Mouse (Mus musculus) E14TG2a.4 (cell line): ENCODE measurements around the gene Shkbp1.

Source experiments
- H3K27me3 ChIP-seq: 2 replicates; pipeline ENCODE4 v1.6.1; 2014; ENCODE audit warnings: low read length, control low read depth; ENCODE audit not compliant: insufficient read depth
- H3K36me3 ChIP-seq: 2 replicates; pipeline ENCODE4 v1.6.1; 2014; ENCODE audit warnings: low read length, control low read depth; ENCODE audit not compliant: insufficient read depth
- H3K4me1 ChIP-seq: replicated peaks from 2 replicates; pipeline ENCODE4 v1.6.1; 2014; ENCODE audit warnings: low read depth, low read length, control low read depth
- H3K4me3 ChIP-seq: replicated peaks from 2 replicates; pipeline ENCODE4 v1.5.1; 2014; ENCODE audit warnings: mild to moderate bottlenecking, low read length
- H3K9me3 ChIP-seq: 2 replicates; pipeline ENCODE4 v1.6.1; 2014; ENCODE audit warnings: low read length, control low read depth
- CTCF ChIP-seq: conservative IDR thresholded peaks from 2 replicates; pipeline ENCODE4 v1.5.1; 2014; ENCODE audit warnings: low read length
- NANOG ChIP-seq: IDR thresholded peaks from 2 replicates; pipeline ENCODE4 v1.6.1; 2014; ENCODE audit warnings: borderline replicate concordance, low read length, mixed read lengths
- POU5F1 ChIP-seq: IDR thresholded peaks from 2 replicates; pipeline ENCODE4 v1.6.1; 2014; ENCODE audit warnings: low read length, borderline replicate concordance

Shkbp1 gene

DNA sequence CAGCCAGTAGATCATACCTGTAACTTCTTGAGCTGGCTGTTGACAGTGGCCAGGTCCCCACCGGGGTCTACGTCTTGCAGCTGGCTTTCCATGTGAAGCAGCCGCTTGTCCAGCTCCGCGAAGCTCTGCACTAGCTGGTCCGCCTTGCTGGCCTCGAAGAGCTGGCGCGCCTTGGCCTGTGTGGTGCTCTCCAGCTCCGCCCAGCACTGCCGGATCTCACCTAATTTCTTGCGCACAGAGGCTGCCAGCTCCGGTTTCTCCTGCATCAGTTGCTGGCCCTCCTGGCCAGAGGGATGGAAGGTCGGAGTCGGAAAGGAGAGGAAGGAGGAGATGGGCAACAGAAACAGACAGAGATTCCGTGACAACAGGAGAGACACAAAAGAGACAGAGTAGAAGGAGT lies 35.6 kb upstream of the Shkbp1 start:
- TF ChIP-seq NANOG: no peak
- no peak for TF ChIP-seq POU5F1
- no peak for TF ChIP-seq CTCF
- peak overlapping the region; percentile 14; the same call in 1 of the 2 replicates for H3K4me3 ChIP-seq
- no peaks in the 10 kb centered on the region for H3K9me3 ChIP-seq
- peaks cover 37% of the 10 kb centered on the region for H3K4me1 ChIP-seq
- no peaks in the 10 kb centered on the region for H3K27me3 ChIP-seq
- peaks cover 31% of the 10 kb centered on the region for H3K36me3 ChIP-seq

DNA sequence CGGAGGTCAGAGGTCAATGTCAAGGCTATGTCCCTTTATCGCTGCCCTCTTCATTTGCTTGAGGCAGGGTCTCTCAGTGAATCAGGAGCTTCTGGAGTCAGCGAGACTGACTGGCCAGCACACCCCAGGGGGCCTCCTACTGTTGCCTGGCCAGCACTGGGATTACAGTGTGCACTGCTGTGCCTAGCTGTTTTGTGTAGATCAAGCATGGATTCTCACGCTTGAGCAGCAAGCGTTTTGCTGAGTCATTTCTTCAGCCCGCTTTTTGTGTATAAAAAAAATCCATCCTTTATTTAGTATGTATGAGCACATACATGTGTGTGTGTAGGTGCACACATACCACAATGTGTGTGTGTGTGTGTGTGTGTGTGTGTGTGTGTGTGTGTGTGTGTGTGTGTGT lies 33.4 kb upstream of the Shkbp1 start:
- Histone ChIP-seq H3K4me3 (no peak overlapping the region), H3K27me3 (no peaks in the 10 kb centered on the region), H3K4me1 (peaks cover 40% of the 10 kb centered on the region), H3K36me3 (peaks cover 32% of the 10 kb centered on the region), H3K9me3 (no peaks in the 10 kb centered on the region)
- no peak for TF ChIP-seq NANOG
- no peak for TF ChIP-seq CTCF
- no peak for TF ChIP-seq POU5F1

DNA sequence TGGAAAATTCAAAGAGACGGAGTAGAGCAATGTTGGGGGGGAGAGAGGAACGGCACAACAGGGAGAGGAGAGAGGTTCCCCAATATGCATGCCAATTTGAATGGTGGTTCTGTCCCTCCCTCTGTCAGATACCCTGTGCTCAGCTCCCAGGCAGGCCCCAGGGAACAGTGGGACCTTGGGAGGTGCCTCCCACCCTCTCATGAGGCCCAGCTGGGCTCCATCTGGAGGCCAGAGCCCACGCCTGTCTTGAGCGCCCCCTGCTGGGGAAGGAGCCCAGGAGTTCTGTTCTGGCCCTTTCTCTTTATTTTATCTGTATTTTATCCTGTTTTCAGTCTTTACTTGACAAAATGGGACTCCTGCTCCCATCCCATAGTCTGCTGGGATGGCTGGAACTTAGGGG lies 28.9 kb upstream of the Shkbp1 start:
- H3K4me1 ChIP-seq: peaks cover 66% of the 10 kb centered on the region
- no peaks in the 10 kb centered on the region for H3K9me3 ChIP-seq
- H3K36me3 ChIP-seq: peaks cover 18% of the 10 kb centered on the region
- no peaks in the 10 kb centered on the region for H3K27me3 ChIP-seq
- TF ChIP-seq POU5F1 (no peak), CTCF (peak; percentile 87)
- no peak overlapping the region for H3K4me3 ChIP-seq

DNA sequence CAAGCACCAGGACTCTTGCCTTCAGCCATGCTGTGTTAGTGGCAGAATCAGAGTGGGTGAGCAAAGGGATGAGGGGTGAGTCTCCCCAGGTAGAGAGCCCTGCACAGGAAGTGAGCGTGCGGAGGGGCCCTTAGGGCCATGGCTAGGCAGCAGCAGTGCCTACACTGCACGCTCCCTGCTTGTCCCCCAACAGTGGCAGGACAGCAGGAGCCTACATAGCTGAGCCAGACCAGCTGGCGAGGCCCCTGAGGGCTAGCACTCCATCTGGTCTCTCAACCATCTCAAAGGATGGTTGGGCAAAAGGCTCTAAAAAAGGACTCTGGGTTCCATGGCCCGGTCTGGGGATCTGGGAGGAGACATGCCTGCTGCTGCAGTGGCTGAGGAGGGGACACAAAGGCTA lies 28.3 kb upstream of the Shkbp1 start:
- H3K4me3 ChIP-seq: peak overlapping the region; percentile 13

DNA sequence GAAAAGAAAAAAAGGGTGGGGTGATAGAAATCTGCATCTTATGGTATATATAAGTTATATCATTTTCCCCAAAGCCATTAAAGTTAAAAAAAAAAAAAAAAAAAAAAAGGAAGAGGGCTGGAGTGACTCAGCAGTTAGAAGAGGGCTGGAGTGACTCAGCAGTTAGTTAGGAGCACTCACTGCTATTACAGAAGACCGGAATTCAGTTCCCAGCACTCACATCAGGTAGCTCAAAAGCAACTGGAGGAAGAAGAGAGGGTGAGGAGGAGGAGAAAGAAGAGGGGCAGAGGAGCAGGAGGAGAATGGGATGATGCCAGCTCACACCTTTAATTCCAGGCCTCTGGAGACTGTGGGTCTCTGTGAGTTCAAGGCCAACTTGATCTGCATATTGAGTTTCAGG lies 27.4 kb upstream of the Shkbp1 start:
- Histone ChIP-seq H3K4me3 (no peak overlapping the region), H3K27me3 (no peaks in the 10 kb centered on the region), H3K4me1 (peaks cover 76% of the 10 kb centered on the region), H3K36me3 (peaks cover 27% of the 10 kb centered on the region), H3K9me3 (no peaks in the 10 kb centered on the region)
- no peak for TF ChIP-seq NANOG
- TF ChIP-seq CTCF: no peak
- TF ChIP-seq POU5F1: no peak

More for the DNA sequence above, 28.3 kb upstream of the Shkbp1 start:
- Histone ChIP-seq H3K36me3 (peaks cover 24% of the 10 kb centered on the region), H3K27me3 (no peaks in the 10 kb centered on the region), H3K4me1 (peaks cover 69% of the 10 kb centered on the region), H3K9me3 (no peaks in the 10 kb centered on the region)
- TF ChIP-seq NANOG (no peak), CTCF (no peak), POU5F1 (no peak)

DNA sequence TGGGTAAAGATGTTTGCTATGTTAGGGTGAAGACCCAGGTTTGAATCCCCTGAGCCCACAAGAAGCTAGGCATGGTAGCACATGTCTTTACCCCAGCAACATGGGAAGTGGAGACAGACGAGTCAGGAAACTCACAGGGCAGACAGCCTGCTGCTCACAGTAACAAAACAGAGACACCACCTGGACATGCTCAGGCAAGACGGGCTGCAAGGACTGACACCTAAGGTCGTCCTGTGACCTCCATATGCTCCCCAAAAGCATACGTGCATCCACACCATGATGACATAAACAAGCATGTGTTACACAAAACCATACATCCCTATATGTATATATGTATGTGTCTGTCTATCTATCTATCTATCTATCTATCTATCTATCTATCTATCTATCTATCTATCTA lies 25.7 kb upstream of the Shkbp1 start:
- Histone ChIP-seq H3K9me3 (no peaks in the 10 kb centered on the region), H3K36me3 (peaks cover 20% of the 10 kb centered on the region; the same call in 1 of the 2 replicates), H3K4me3 (no peak overlapping the region), H3K4me1 (peaks cover 77% of the 10 kb centered on the region), H3K27me3 (no peaks in the 10 kb centered on the region)
- TF ChIP-seq NANOG (no peak), POU5F1 (no peak), CTCF (no peak)

DNA sequence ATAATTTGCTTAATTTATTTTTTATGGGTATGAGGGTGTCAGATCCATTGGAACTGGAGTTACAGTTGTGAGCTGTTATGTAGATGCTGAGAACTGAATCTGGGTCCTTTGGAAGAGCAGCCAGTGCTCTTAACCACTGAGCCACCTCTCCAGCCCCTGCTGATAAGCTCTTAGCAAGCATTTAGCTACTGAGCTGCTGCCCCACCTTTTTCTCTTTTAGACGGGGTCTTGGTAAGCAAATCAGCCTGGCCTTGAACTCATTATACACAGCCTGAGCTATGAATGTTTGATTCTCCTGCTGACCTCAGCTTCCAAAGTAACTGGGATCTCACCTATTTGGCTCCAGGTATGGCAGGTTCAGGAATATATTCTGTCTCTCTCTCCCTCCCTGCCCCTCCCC lies 25.2 kb upstream of the Shkbp1 start:
- peaks cover 76% of the 10 kb centered on the region for H3K4me1 ChIP-seq
- H3K9me3 ChIP-seq: no peaks in the 10 kb centered on the region
- H3K27me3 ChIP-seq: 0 out of 2 replicates have a peak, but pooled peaks cover 1% of the 10 kb centered on the region
- peak; percentile 72; the same call in 1 of the 2 replicates for TF ChIP-seq NANOG
- TF ChIP-seq CTCF: no peak
- no peak for TF ChIP-seq POU5F1
- peaks cover 20% of the 10 kb centered on the region; the same call in 1 of the 2 replicates for H3K36me3 ChIP-seq
- H3K4me3 ChIP-seq: no peak overlapping the region

DNA sequence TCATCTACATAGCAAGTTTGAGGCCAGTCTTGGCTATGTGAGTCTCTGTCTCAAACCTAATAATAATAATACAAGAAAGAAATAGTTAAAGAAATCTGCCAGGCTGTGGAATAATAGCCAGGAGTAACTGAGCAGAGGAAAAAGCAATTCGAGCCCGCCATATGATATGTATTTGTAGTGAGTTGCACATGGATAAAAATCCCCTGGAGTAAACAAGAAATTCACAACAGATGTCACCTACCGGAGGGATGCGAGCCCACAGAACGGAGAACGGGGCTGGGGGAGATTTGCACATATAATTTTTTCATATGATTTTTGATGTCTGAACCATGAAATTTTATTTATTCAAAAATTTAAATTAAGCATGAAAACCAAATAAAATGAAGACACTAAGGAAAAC lies 24.0 kb upstream of the Shkbp1 start:
- Histone ChIP-seq H3K4me1 (peaks cover 73% of the 10 kb centered on the region), H3K9me3 (no peaks in the 10 kb centered on the region), H3K27me3 (peaks cover 11% of the 10 kb centered on the region), H3K36me3 (peaks cover 20% of the 10 kb centered on the region; the same call in 1 of the 2 replicates), H3K4me3 (no peak overlapping the region)
- TF ChIP-seq NANOG: no peak
- no peak for TF ChIP-seq POU5F1
- no peak for TF ChIP-seq CTCF

DNA sequence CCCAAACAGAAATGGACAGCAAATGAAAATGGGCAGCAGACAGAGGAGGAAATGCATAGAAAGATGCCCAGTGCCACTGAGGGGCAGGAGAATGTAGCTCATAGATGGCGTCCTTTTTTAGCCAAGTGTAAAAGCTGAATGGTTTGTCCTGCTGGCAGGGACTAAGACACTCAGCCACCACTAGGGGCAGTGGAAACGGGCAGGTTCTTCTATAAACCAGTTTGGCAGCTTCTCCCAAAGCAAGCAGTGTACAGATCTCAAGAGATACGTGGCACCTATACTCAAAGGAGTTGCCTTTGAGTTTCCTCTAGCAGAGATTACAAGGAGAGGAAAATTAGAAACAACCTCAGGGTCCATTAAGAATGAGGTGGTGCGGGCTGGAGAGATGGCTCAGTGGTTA lies 22.6 kb upstream of the Shkbp1 start:
- Histone ChIP-seq H3K4me3 (no peak overlapping the region), H3K36me3 (peaks cover 21% of the 10 kb centered on the region; the same call in 1 of the 2 replicates), H3K27me3 (peaks cover 24% of the 10 kb centered on the region), H3K9me3 (peaks cover 4% of the 10 kb centered on the region), H3K4me1 (peaks cover 59% of the 10 kb centered on the region)
- TF ChIP-seq CTCF (peak; percentile 85), NANOG (no peak), POU5F1 (no peak)
